Mouse (Mus musculus): ENCODE data around the gene Zfp57. TPM values are rescaled to one million over a fixed set of nuclear protein-coding genes. Genes with fewer than 3 reads are reported as not detected.

Gene Zfp57
- polyA plus RNA-seq, 1 experiment = 11.6 TPM

- Histone ChIP-seq H3K27me3 (ENCODE audit: control insufficient read depth, insufficient read depth, insufficient read length) (no peaks in the 10 kb centered on the region), H3ac (ENCODE audit: control insufficient read depth, insufficient read length, low read depth) (no peak overlapping the region), H3K79me3 (ENCODE audit: low read depth) (no peaks in the 10 kb centered on the region), H3K4me3 (ENCODE audit: insufficient read depth, poor library complexity, severe bottlenecking) (no peak overlapping the region), H3K79me2 (ENCODE audit: control insufficient read depth, insufficient read depth) (no peaks in the 10 kb centered on the region), H3K36me3 (ENCODE audit: control insufficient read depth, insufficient read depth) (peaks cover 4% of the 10 kb centered on the region)
- TF ChIP-seq MYOG (IDR thresholded peaks at IDR 0.05; ENCODE audit: control insufficient read depth, extremely low read depth, insufficient read length) = no peak
- no peak for TF ChIP-seq CTCF (IDR thresholded peaks at IDR 0.05; ENCODE audit: control insufficient read depth, insufficient read depth, insufficient read length)
- TF ChIP-seq USF1 (IDR thresholded peaks at IDR 0.05; ENCODE audit: low read depth) = no peak
- no peak for TF ChIP-seq FOSL1 (IDR thresholded peaks at IDR 0.05; ENCODE audit: insufficient read depth, low read length, poor library complexity, severe bottlenecking)
Measured at GRCm38 (mm10) chr17:37047981-37048380, 47.0 kb downstream of the Zfp57 start.

DNA sequence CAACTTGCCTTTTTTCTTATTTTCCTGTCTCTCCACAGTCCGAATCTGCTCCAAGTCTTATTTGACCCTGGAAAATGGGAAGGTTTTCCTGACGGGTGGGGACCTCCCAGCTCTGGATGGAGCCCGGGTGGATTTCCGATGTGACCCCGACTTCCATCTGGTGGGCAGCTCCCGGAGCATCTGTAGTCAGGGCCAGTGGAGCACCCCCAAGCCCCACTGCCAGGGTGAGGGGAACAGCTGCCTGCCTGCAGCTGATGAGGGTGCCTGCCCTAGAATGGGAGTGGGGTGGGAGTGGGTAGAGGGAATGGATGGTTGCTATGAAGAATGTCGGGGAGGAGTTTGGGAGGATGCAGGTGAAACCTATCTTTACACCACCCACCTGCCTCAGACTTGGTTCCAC, 47.4 kb downstream of the Zfp57 start:
- no peaks in the 10 kb centered on the region for H3K79me3 ChIP-seq (ENCODE audit: low read depth)
- TF ChIP-seq USF1 (IDR thresholded peaks at IDR 0.05; ENCODE audit: low read depth) (no peak), MYOG (IDR thresholded peaks at IDR 0.05; ENCODE audit: control insufficient read depth, extremely low read depth, insufficient read length) (no peak), CEBPB (IDR thresholded peaks at IDR 0.05; ENCODE audit: low read depth) (no peak), MYOD1 (IDR thresholded peaks at IDR 0.05; ENCODE audit: control insufficient read depth, insufficient read length, low read depth) (no peak), MAX (IDR thresholded peaks at IDR 0.05) (no peak), FOSL1 (IDR thresholded peaks at IDR 0.05; ENCODE audit: insufficient read depth, low read length, poor library complexity, severe bottlenecking) (no peak), CTCF (IDR thresholded peaks at IDR 0.05; ENCODE audit: control insufficient read depth, insufficient read depth, insufficient read length) (no peak)
- no peak overlapping the region for H3ac ChIP-seq (ENCODE audit: control insufficient read depth, insufficient read length, low read depth)
- no peak overlapping the region for H3K4me3 ChIP-seq (ENCODE audit: insufficient read depth, poor library complexity, severe bottlenecking)
- no peaks in the 10 kb centered on the region for H3K27me3 ChIP-seq (ENCODE audit: control insufficient read depth, insufficient read depth, insufficient read length)
- peaks cover 4% of the 10 kb centered on the region for H3K36me3 ChIP-seq (ENCODE audit: control insufficient read depth, insufficient read depth)
- no peaks in the 10 kb centered on the region for H3K79me2 ChIP-seq (ENCODE audit: control insufficient read depth, insufficient read depth)

DNA sequence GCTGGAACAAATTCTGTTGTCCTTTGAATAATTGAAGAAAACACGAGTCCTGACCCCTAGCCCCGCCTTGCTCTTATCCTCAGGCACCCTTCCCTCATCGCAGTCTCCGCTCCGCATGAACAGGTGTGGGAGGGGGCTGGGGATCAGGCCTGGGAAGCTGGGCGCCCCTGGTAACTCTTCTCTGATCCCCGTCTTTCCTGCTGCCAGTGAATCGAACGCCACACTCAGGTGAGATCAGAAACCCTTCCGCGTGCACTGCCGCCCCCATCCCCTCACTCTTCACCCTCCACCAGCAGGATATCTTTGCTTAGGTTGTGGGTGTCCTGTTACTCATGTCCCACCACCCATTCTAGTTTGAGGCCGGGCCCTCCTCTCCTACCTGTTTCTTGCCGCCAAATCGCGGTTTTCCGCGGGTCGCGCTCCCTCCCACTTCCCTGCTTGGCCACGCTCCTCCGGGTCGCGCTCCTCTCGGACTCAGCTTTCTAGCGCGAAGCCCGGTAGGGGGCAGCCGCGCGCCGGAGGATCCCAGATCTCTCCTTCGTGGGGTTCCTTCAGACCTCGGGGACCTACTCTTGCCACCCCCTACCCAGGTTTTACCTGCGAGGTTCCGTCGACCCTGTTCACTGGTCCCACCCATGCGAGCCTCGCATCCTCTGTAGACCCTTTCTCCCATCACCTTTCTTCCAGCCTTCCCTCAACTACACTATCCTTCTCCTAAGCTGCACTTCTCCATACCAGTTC, 48.8 kb downstream of the Zfp57 start:
- H3K79me3 ChIP-seq (ENCODE audit: low read depth) = no peaks in the 10 kb centered on the region
- no peaks in the 10 kb centered on the region for H3K27me3 ChIP-seq (ENCODE audit: control insufficient read depth, insufficient read depth, insufficient read length)
- H3K36me3 ChIP-seq (ENCODE audit: control insufficient read depth, insufficient read depth) = peaks cover 8% of the 10 kb centered on the region
- no peaks in the 10 kb centered on the region for H3K79me2 ChIP-seq (ENCODE audit: control insufficient read depth, insufficient read depth)
- H3K4me3 ChIP-seq (ENCODE audit: insufficient read depth, poor library complexity, severe bottlenecking) = no peak overlapping the region
- H3ac ChIP-seq (ENCODE audit: control insufficient read depth, insufficient read length, low read depth) = no peak overlapping the region
- TF ChIP-seq CTCF (IDR thresholded peaks at IDR 0.05; ENCODE audit: control insufficient read depth, insufficient read depth, insufficient read length) (no peak), MYOD1 (IDR thresholded peaks at IDR 0.05; ENCODE audit: control insufficient read depth, insufficient read length, low read depth) (no peak), USF1 (IDR thresholded peaks at IDR 0.05; ENCODE audit: low read depth) (no peak), MAX (IDR thresholded peaks at IDR 0.05) (no peak), CEBPB (IDR thresholded peaks at IDR 0.05; ENCODE audit: low read depth) (no peak), FOSL1 (IDR thresholded peaks at IDR 0.05; ENCODE audit: insufficient read depth, low read length, poor library complexity, severe bottlenecking) (no peak), MYOG (IDR thresholded peaks at IDR 0.05; ENCODE audit: control insufficient read depth, extremely low read depth, insufficient read length) (no peak)

DNA sequence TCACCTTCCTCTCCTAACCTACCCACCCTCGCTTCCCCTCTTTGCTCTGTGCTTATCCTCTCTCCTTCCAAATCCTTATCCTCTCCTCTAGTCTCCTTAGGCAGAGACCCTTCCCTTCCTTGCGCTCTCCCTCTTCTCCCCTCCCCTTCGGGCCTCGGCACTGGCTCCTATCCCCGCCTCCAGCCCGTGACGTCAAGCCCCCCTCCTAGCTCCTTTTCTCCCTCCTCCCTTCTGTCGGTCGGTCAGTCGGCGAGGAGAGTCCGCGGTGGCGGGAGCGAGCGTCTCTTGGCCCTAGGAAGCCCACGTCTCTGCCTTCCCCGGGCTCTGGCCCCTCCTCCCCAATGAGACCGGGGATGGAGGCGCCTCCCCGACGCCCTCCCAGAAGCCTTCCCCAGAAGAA, 49.4 kb downstream of the Zfp57 start:
- Histone ChIP-seq H3ac (ENCODE audit: control insufficient read depth, insufficient read length, low read depth) (no peak overlapping the region), H3K4me3 (ENCODE audit: insufficient read depth, poor library complexity, severe bottlenecking) (no peak overlapping the region), H3K79me3 (ENCODE audit: low read depth) (no peaks in the 10 kb centered on the region), H3K27me3 (ENCODE audit: control insufficient read depth, insufficient read depth, insufficient read length) (no peaks in the 10 kb centered on the region), H3K79me2 (ENCODE audit: control insufficient read depth, insufficient read depth) (no peaks in the 10 kb centered on the region), H3K36me3 (ENCODE audit: control insufficient read depth, insufficient read depth) (peaks cover 13% of the 10 kb centered on the region)
- no peak for TF ChIP-seq CTCF (IDR thresholded peaks at IDR 0.05; ENCODE audit: control insufficient read depth, insufficient read depth, insufficient read length)
- TF ChIP-seq MAX (IDR thresholded peaks at IDR 0.05) = no peak
- no peak for TF ChIP-seq MYOG (IDR thresholded peaks at IDR 0.05; ENCODE audit: control insufficient read depth, extremely low read depth, insufficient read length)
- TF ChIP-seq MYOD1 (IDR thresholded peaks at IDR 0.05; ENCODE audit: control insufficient read depth, insufficient read length, low read depth) = no peak
- no peak for TF ChIP-seq FOSL1 (IDR thresholded peaks at IDR 0.05; ENCODE audit: insufficient read depth, low read length, poor library complexity, severe bottlenecking)
- TF ChIP-seq CEBPB (IDR thresholded peaks at IDR 0.05; ENCODE audit: low read depth) = no peak
- TF ChIP-seq USF1 (IDR thresholded peaks at IDR 0.05; ENCODE audit: low read depth) = no peak

GRCm38 (mm10) chr17:37050876-37051275, 49.9 kb downstream of the Zfp57 start:
- no peak overlapping the region for H3K4me3 ChIP-seq (ENCODE audit: insufficient read depth, poor library complexity, severe bottlenecking)
- no peaks in the 10 kb centered on the region for H3K27me3 ChIP-seq (ENCODE audit: control insufficient read depth, insufficient read depth, insufficient read length)
- no peak overlapping the region for H3ac ChIP-seq (ENCODE audit: control insufficient read depth, insufficient read length, low read depth)
- TF ChIP-seq CEBPB (IDR thresholded peaks at IDR 0.05; ENCODE audit: low read depth) (no peak), USF1 (IDR thresholded peaks at IDR 0.05; ENCODE audit: low read depth) (no peak), MYOD1 (IDR thresholded peaks at IDR 0.05; ENCODE audit: control insufficient read depth, insufficient read length, low read depth) (no peak), FOSL1 (IDR thresholded peaks at IDR 0.05; ENCODE audit: insufficient read depth, low read length, poor library complexity, severe bottlenecking) (no peak), MAX (IDR thresholded peaks at IDR 0.05) (no peak), CTCF (IDR thresholded peaks at IDR 0.05; ENCODE audit: control insufficient read depth, insufficient read depth, insufficient read length) (no peak), MYOG (IDR thresholded peaks at IDR 0.05; ENCODE audit: control insufficient read depth, extremely low read depth, insufficient read length) (no peak)
- no peaks in the 10 kb centered on the region for H3K79me2 ChIP-seq (ENCODE audit: control insufficient read depth, insufficient read depth)
- H3K79me3 ChIP-seq (ENCODE audit: low read depth) = no peaks in the 10 kb centered on the region
- H3K36me3 ChIP-seq (ENCODE audit: control insufficient read depth, insufficient read depth) = peaks cover 13% of the 10 kb centered on the region

Measured in C2C12 (cell line).